Mouse (Mus musculus): ENCODE measurements around the gene Wbp2nl.

Gene Wbp2nl

DNA sequence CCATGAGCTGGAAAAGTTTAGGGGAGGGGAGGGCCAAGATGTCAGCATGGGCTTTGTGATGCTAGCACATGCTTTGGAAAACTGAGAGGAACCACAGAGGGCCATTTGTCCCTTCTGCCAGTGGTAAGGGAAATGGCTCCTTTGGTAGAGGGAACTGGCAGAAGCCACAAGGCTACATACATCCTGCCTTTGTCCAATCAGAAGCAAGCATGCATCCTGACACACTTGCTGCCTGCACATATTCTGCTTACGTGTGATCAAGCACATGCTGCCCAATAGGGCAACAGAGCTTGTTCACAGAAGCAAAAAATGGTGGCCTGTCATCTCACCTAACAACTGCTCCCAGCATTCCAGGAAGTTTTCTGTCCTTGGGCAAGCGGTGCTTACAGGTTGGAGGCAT, 26.6 kb downstream of the Wbp2nl start:
- H3K36me3 ChIP-seq (ENCODE audit: insufficient read depth, low read length): peaks cover 16% of the 10 kb centered on the region
- TF ChIP-seq NANOG (IDR thresholded peaks at IDR 0.05; ENCODE audit: borderline replicate concordance, low read length) (no peak), POU5F1 (IDR thresholded peaks at IDR 0.05; ENCODE audit: borderline replicate concordance, low read length) (no peak), CTCF (conservative IDR thresholded peaks at IDR 0.05; ENCODE audit: low read length) (no peak)
- H3K27me3 ChIP-seq (ENCODE audit: insufficient read depth, low read length): no peaks in the 10 kb centered on the region

DNA sequence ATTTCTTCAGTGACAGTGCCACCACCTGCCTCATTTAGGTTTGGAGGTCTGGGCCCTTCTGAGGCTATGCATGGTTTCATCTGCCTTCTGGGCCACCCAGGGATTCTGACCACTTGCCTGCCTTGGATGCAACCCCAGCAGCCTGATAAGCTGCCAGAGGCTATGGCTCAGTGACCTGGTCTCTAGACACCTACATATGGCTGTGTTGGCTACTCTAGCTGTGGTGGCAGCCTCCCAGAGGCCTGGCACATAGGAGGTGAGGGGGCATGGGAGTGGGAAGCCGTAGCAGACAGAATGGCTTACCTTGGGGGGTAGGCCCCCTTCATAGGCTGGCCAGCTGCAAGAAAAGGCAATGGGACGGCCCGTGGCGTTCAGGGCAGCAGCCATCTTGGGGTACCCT, 36.4 kb downstream of the Wbp2nl start:
- Histone ChIP-seq H3K9me3 (ENCODE audit: low read length) (no peaks in the 10 kb centered on the region), H3K4me3 (replicated peaks; ENCODE audit: low read length) (no peak overlapping the region), H3K27me3 (ENCODE audit: insufficient read depth, low read length) (peaks cover 9% of the 10 kb centered on the region), H3K36me3 (ENCODE audit: insufficient read depth, low read length) (peaks cover 54% of the 10 kb centered on the region), H3K4me1 (replicated peaks; ENCODE audit: low read depth, low read length) (peaks cover 53% of the 10 kb centered on the region)
- TF ChIP-seq POU5F1 (IDR thresholded peaks at IDR 0.05; ENCODE audit: borderline replicate concordance, low read length): no peak
- TF ChIP-seq NANOG (IDR thresholded peaks at IDR 0.05; ENCODE audit: borderline replicate concordance, low read length): no peak
- TF ChIP-seq CTCF (conservative IDR thresholded peaks at IDR 0.05; ENCODE audit: low read length): no peak

More for the DNA sequence above, 26.6 kb downstream of the Wbp2nl start:
- peaks cover 22% of the 10 kb centered on the region for H3K4me1 ChIP-seq (replicated peaks; ENCODE audit: low read depth, low read length)
- no peak overlapping the region for H3K4me3 ChIP-seq (replicated peaks; ENCODE audit: low read length)
- peaks cover 6% of the 10 kb centered on the region; the same call in 1 of the 2 replicates for H3K9me3 ChIP-seq (ENCODE audit: low read length)

DNA sequence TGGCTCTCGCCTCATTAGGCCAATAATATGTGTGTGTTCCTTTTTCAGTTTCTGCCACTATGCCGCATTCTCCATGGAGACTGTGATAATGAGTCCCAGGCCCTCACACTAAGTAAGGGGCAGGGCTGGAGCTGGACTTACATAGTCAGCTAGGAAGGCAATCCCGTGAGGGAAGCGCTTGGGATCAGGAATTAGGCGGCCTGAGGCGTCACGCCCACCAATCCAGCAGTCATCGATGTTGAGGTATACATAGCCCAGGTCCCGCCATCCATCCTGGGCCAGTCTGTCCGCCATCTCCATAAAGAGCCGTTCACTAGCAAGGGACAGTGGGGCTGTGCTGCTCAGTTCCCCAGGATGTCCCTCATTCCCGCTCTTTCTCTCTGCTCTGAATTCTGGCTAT, 37.9 kb downstream of the Wbp2nl start:
- H3K4me3 ChIP-seq (replicated peaks; ENCODE audit: low read length): peak overlapping the region; percentile 32; the same call in 1 of the 2 replicates
- peaks cover 24% of the 10 kb centered on the region for H3K27me3 ChIP-seq (ENCODE audit: insufficient read depth, low read length)
- H3K4me1 ChIP-seq (replicated peaks; ENCODE audit: low read depth, low read length): peaks cover 59% of the 10 kb centered on the region
- peaks cover 44% of the 10 kb centered on the region for H3K36me3 ChIP-seq (ENCODE audit: insufficient read depth, low read length)
- TF ChIP-seq POU5F1 (IDR thresholded peaks at IDR 0.05; ENCODE audit: borderline replicate concordance, low read length): no peak
- TF ChIP-seq CTCF (conservative IDR thresholded peaks at IDR 0.05; ENCODE audit: low read length): no peak
- no peak for TF ChIP-seq NANOG (IDR thresholded peaks at IDR 0.05; ENCODE audit: borderline replicate concordance, low read length)
- no peaks in the 10 kb centered on the region for H3K9me3 ChIP-seq (ENCODE audit: low read length)

DNA sequence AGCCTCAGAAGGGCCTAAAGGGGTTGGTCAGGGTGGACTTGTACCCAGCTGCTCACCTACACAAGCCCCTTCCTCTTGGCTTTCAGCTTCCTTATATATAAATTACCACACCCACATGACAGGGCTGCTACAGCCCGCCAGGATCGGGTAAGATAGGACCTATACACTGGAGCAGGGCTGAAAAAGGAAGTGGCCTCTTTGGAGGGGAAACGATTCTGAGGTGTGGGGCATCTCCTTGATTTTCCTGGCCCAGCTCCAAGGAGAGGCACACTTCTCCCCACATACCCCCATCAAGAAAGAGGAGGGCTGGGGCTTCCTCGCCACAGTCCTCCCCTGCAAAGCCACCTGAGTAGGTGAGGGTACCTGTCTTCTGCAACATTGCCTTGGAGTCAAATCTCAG, 39.1 kb downstream of the Wbp2nl start:
- peaks cover 34% of the 10 kb centered on the region for H3K36me3 ChIP-seq (ENCODE audit: insufficient read depth, low read length)
- H3K4me3 ChIP-seq (replicated peaks; ENCODE audit: low read length): peak overlapping the region; percentile 82
- H3K4me1 ChIP-seq (replicated peaks; ENCODE audit: low read depth, low read length): peaks cover 66% of the 10 kb centered on the region
- no peak for TF ChIP-seq CTCF (conservative IDR thresholded peaks at IDR 0.05; ENCODE audit: low read length)
- no peak for TF ChIP-seq NANOG (IDR thresholded peaks at IDR 0.05; ENCODE audit: borderline replicate concordance, low read length)
- no peak for TF ChIP-seq POU5F1 (IDR thresholded peaks at IDR 0.05; ENCODE audit: borderline replicate concordance, low read length)
- H3K9me3 ChIP-seq (ENCODE audit: low read length): no peaks in the 10 kb centered on the region
- peaks cover 30% of the 10 kb centered on the region for H3K27me3 ChIP-seq (ENCODE audit: insufficient read depth, low read length)

DNA sequence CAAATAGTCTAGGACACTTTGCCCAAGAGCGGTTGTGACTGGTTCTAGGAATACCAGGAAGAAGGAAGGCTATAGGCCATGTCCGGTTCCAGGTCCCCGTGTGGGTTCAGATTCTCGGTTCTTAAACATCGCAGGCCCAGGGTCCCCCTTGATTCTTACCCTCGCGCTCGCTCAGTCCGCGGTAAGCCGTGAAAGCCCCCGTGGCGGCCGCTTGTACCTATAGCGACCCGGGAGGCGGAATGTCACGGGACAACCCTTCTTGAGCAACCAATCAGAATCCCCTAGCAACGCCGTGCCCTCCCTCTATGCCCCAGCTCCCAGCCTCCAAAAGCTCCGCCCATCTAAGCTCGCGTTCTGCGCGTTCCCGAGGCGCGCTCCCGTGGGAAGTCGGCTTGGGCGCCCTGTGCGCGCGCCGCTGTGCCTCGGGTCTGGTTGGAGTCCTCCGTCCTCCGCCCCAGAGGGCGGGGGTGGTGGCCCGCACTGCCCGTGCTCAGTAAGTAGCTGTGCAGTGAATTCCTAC, 39.9 kb downstream of the Wbp2nl start, which contains the start of the genes Naga, Pheta2 and Smdt1:
Gene Naga, minus strand, starts transcription at position 333 of the 520 bp plus-strand sequence.
Gene Pheta2, plus strand, starts transcription at position 350 of the 520 bp plus-strand sequence.
Gene Smdt1, plus strand, starts transcription at position 367 of the 520 bp plus-strand sequence.
- Histone ChIP-seq H3K27me3 (ENCODE audit: insufficient read depth, low read length) (peaks cover 30% of the 10 kb centered on the region), H3K36me3 (ENCODE audit: insufficient read depth, low read length) (peaks cover 31% of the 10 kb centered on the region), H3K4me1 (replicated peaks; ENCODE audit: low read depth, low read length) (peaks cover 70% of the 10 kb centered on the region), H3K4me3 (replicated peaks; ENCODE audit: low read length) (peak within 1 kb of the TSS; percentile 82), H3K9me3 (ENCODE audit: low read length) (no peaks in the 10 kb centered on the region)
- no peak for TF ChIP-seq NANOG (IDR thresholded peaks at IDR 0.05; ENCODE audit: borderline replicate concordance, low read length)
- TF ChIP-seq POU5F1 (IDR thresholded peaks at IDR 0.05; ENCODE audit: borderline replicate concordance, low read length): no peak
- TF ChIP-seq CTCF (conservative IDR thresholded peaks at IDR 0.05; ENCODE audit: low read length): no peak

DNA sequence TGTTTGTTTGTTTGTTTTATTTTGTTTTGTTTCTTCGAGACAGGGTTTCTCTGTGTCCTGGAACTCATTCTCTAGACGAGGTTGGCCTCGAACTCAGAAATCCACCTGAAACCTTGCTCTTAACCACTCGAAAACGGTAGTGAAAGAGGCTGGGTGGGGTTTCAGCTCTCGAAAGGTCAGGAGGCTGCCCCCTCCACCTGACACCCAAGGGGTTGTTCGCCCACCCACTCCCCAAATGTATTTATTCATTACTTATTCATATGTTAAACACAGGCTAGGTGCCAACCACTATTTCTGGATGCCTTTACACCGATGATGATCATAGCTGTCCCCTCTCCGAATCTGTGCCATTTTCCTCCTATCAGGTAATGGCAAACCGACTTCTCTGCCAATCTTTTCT, 40.4 kb downstream of the Wbp2nl start:
- H3K4me3 ChIP-seq (replicated peaks; ENCODE audit: low read length): peak overlapping the region; percentile 82

GRCm38 (mm10) chr15:82339634-82340254, 41.0 kb downstream of the Wbp2nl start:
- H3K4me3 ChIP-seq (replicated peaks; ENCODE audit: low read length): 0 out of 2 replicates have a peak overlapping the region, but pooled peaks have one; percentile 24
- H3K27me3 ChIP-seq (ENCODE audit: insufficient read depth, low read length): peaks cover 30% of the 10 kb centered on the region
- no peaks in the 10 kb centered on the region for H3K9me3 ChIP-seq (ENCODE audit: low read length)
- TF ChIP-seq POU5F1 (IDR thresholded peaks at IDR 0.05; ENCODE audit: borderline replicate concordance, low read length) (no peak), NANOG (IDR thresholded peaks at IDR 0.05; ENCODE audit: borderline replicate concordance, low read length) (no peak), CTCF (conservative IDR thresholded peaks at IDR 0.05; ENCODE audit: low read length) (no peak)
- peaks cover 23% of the 10 kb centered on the region for H3K36me3 ChIP-seq (ENCODE audit: insufficient read depth, low read length)
- peaks cover 73% of the 10 kb centered on the region for H3K4me1 ChIP-seq (replicated peaks; ENCODE audit: low read depth, low read length)

More for the DNA sequence above, 40.4 kb downstream of the Wbp2nl start:
- peaks cover 73% of the 10 kb centered on the region for H3K4me1 ChIP-seq (replicated peaks; ENCODE audit: low read depth, low read length)
- H3K27me3 ChIP-seq (ENCODE audit: insufficient read depth, low read length): peaks cover 30% of the 10 kb centered on the region
- no peaks in the 10 kb centered on the region for H3K9me3 ChIP-seq (ENCODE audit: low read length)
- peaks cover 28% of the 10 kb centered on the region for H3K36me3 ChIP-seq (ENCODE audit: insufficient read depth, low read length)
- TF ChIP-seq NANOG (IDR thresholded peaks at IDR 0.05; ENCODE audit: borderline replicate concordance, low read length) (no peak), CTCF (conservative IDR thresholded peaks at IDR 0.05; ENCODE audit: low read length) (no peak), POU5F1 (IDR thresholded peaks at IDR 0.05; ENCODE audit: borderline replicate concordance, low read length) (no peak)

- Histone ChIP-seq H3K4me3 (replicated peaks; ENCODE audit: low read length) (peak overlapping the region; percentile 78), H3K36me3 (ENCODE audit: insufficient read depth, low read length) (peaks cover 15% of the 10 kb centered on the region), H3K9me3 (ENCODE audit: low read length) (no peaks in the 10 kb centered on the region), H3K4me1 (replicated peaks; ENCODE audit: low read depth, low read length) (peaks cover 78% of the 10 kb centered on the region), H3K27me3 (ENCODE audit: insufficient read depth, low read length) (peaks cover 30% of the 10 kb centered on the region)
- TF ChIP-seq POU5F1 (IDR thresholded peaks at IDR 0.05; ENCODE audit: borderline replicate concordance, low read length) (no peak), NANOG (IDR thresholded peaks at IDR 0.05; ENCODE audit: borderline replicate concordance, low read length) (no peak), CTCF (conservative IDR thresholded peaks at IDR 0.05; ENCODE audit: low read length) (no peak)
Observed at GRCm38 (mm10) chr15:82340414-82341035, 41.8 kb downstream of the Wbp2nl start.

All from E14TG2a.4 (cell line).